Mouse (Mus musculus) cerebellum, postnatal 36 days (tissue): ENCODE measurements at regions not wholly inside any gene's neighbourhood (a gene's known extent, or its start where the extent isn't known, plus 50 kb on each side); places are given as distances from the start of the nearest gene placed in this dataset.
A peak's percentile ranks its signal among the peaks of the same experiment; 100 is the strongest.

Experiments used
- DNase-seq, 2 experiments: peaks; one replicate each; pipeline ENCODE4 v3.0.0; 2021 to 2022; ENCODE audit warnings: mixed read lengths in 2 of 2

GRCm38 (mm10) chr15:45266620-45267263 is 5132.6 kb downstream of the 9330182O14Rik start:
- DNase-seq, result peak; percentile 13 to 21

- no peak for DNase-seq
These were observed 5139.5 kb downstream of the 9330182O14Rik start for GRCm38 (mm10) chr15:45273677-45274076.

GRCm38 (mm10) chr15:45321628-45322027 is 5187.5 kb downstream of the 9330182O14Rik start:
- DNase-seq, result no peak

GRCm38 (mm10) chr15:45350496-45350895 is 5216.3 kb downstream of the 9330182O14Rik start:
- no peak for DNase-seq
